Mouse (Mus musculus): ENCODE data around the gene Gm10322. TPM values are rescaled to one million over a fixed set of nuclear protein-coding genes. Genes with fewer than 3 reads are reported as not detected.

Gm10322 gene
- polyA plus RNA-seq, 2 experiments: not detected

GRCm38 (mm10) chr10:59570780-59571179 is 45.1 kb upstream of the Gm10322 start:
- DNase-seq (ENCODE audit: low read depth in 3 of 3, low spot score in 3 of 3) (no peak), ATAC-seq (ENCODE audit: insufficient read depth) (peak; percentile 63; the same call in 1 of the 2 replicates)
- Histone ChIP-seq H3K36me3 (replicated peaks; ENCODE audit: control insufficient read depth, insufficient read depth, low read depth) (no peaks in the 10 kb centered on the region; the same call in 1 of the 2 replicates), H3K27ac (no peak overlapping the region), H3K27me3 (ENCODE audit: control insufficient read depth, insufficient read depth, low read length) (no peaks in the 10 kb centered on the region), H3K4me1 (replicated peaks; ENCODE audit: control insufficient read depth in 2 of 2, insufficient read depth in 2 of 2, low read length in 1 of 2) (peaks cover 14 to 26% of the 10 kb centered on the region in 2 experiments), H3K4me3 (ENCODE audit: insufficient read depth in 1 of 2, low read depth in 2 of 2, low read length in 2 of 2) (no peak overlapping the region), H3K9ac (replicated peaks) (no peak overlapping the region), H3K4me2 (ENCODE audit: low read depth) (peak overlapping the region; percentile 24; the same call in 1 of the 2 replicates), H3K9me3 (ENCODE audit: control insufficient read depth, low read length) (no peaks in the 10 kb centered on the region)
- TF ChIP-seq CTCF (IDR thresholded peaks at IDR 0.05; ENCODE audit: low read depth): no peak
- TF ChIP-seq EP300 (IDR thresholded peaks at IDR 0.05; ENCODE audit: low read depth): no peak
- 15% methylated on average over 2 of the region's 2 CpGs for WGBS (ENCODE audit: insufficient replicate concordance)

GRCm38 (mm10) chr10:59571273-59571672 is 44.6 kb upstream of the Gm10322 start:
- H3K4me1 ChIP-seq (replicated peaks; ENCODE audit: control insufficient read depth in 2 of 2, insufficient read depth in 2 of 2, low read length in 1 of 2): peaks cover 18 to 28% of the 10 kb centered on the region in 2 experiments
- whole genome bisulfite sequencing (ENCODE audit: insufficient replicate concordance): 14% methylated on average over 4 of the region's 4 CpGs
- H3K36me3 ChIP-seq (replicated peaks; ENCODE audit: control insufficient read depth, insufficient read depth, low read depth): no peaks in the 10 kb centered on the region; the same call in 1 of the 2 replicates
- no peak overlapping the region for H3K9ac ChIP-seq (replicated peaks)
- H3K4me3 ChIP-seq (ENCODE audit: insufficient read depth in 1 of 2, low read depth in 2 of 2, low read length in 2 of 2): no peak overlapping the region
- H3K27ac ChIP-seq: no peak overlapping the region; the same call in 1 of the 2 replicates
- no peaks in the 10 kb centered on the region for H3K27me3 ChIP-seq (ENCODE audit: control insufficient read depth, insufficient read depth, low read length)
- H3K9me3 ChIP-seq (ENCODE audit: control insufficient read depth, low read length): no peaks in the 10 kb centered on the region
- H3K4me2 ChIP-seq (ENCODE audit: low read depth): peak overlapping the region; percentile 24; the same call in 1 of the 2 replicates
- peak; percentile 60 for TF ChIP-seq EP300 (IDR thresholded peaks at IDR 0.05; ENCODE audit: low read depth)
- TF ChIP-seq CTCF (IDR thresholded peaks at IDR 0.05; ENCODE audit: low read depth): no peak
- no peak for DNase-seq (ENCODE audit: low read depth in 3 of 3, low spot score in 3 of 3)
- ATAC-seq (ENCODE audit: insufficient read depth): peak; percentile 77

- no peak for DNase-seq (ENCODE audit: low read depth in 3 of 3, low spot score in 3 of 3)
- Histone ChIP-seq H3K4me3 (ENCODE audit: insufficient read depth in 1 of 2, low read depth in 2 of 2, low read length in 2 of 2) (no peak overlapping the region), H3K9me3 (ENCODE audit: control insufficient read depth, low read length) (no peaks in the 10 kb centered on the region), H3K27me3 (ENCODE audit: control insufficient read depth, insufficient read depth, low read length) (no peaks in the 10 kb centered on the region), H3K36me3 (replicated peaks; ENCODE audit: control insufficient read depth, insufficient read depth, low read depth) (no peaks in the 10 kb centered on the region; the same call in 1 of the 2 replicates), H3K9ac (replicated peaks) (no peak overlapping the region), H3K4me1 (replicated peaks; ENCODE audit: control insufficient read depth in 2 of 2, insufficient read depth in 2 of 2, low read length in 1 of 2) (peaks cover 18 to 31% of the 10 kb centered on the region in 2 experiments), H3K4me2 (ENCODE audit: low read depth) (no peak overlapping the region), H3K27ac (no peak overlapping the region)
- WGBS (ENCODE audit: insufficient replicate concordance): 68% methylated on average over 5 of the region's 5 CpGs
- no peak for TF ChIP-seq CTCF (IDR thresholded peaks at IDR 0.05; ENCODE audit: low read depth)
- no peak for TF ChIP-seq EP300 (IDR thresholded peaks at IDR 0.05; ENCODE audit: low read depth)
- no peak for ATAC-seq (ENCODE audit: insufficient read depth)
Measured at GRCm38 (mm10) chr10:59571964-59572363, 43.9 kb upstream of the Gm10322 start.

- Histone ChIP-seq H3K27me3 (ENCODE audit: control insufficient read depth, insufficient read depth, low read length) (no peaks in the 10 kb centered on the region), H3K27ac (no peak overlapping the region), H3K36me3 (replicated peaks; ENCODE audit: control insufficient read depth, insufficient read depth, low read depth) (no peaks in the 10 kb centered on the region), H3K4me2 (ENCODE audit: low read depth) (no peak overlapping the region), H3K4me3 (ENCODE audit: insufficient read depth in 1 of 2, low read depth in 2 of 2, low read length in 2 of 2) (no peak overlapping the region), H3K9me3 (ENCODE audit: control insufficient read depth, low read length) (no peaks in the 10 kb centered on the region), H3K4me1 (replicated peaks; ENCODE audit: control insufficient read depth in 2 of 2, insufficient read depth in 2 of 2, low read length in 1 of 2) (peaks cover 18 to 35% of the 10 kb centered on the region in 2 experiments), H3K9ac (replicated peaks) (no peak overlapping the region)
- 57% methylated on average over 5 of the region's 5 CpGs for WGBS (ENCODE audit: insufficient replicate concordance)
- ATAC-seq (ENCODE audit: insufficient read depth) (no peak), DNase-seq (ENCODE audit: low read depth in 3 of 3, low spot score in 3 of 3) (no peak)
- TF ChIP-seq CTCF (IDR thresholded peaks at IDR 0.05; ENCODE audit: low read depth): no peak
- no peak for TF ChIP-seq EP300 (IDR thresholded peaks at IDR 0.05; ENCODE audit: low read depth)
Measured at GRCm38 (mm10) chr10:59576305-59576704, 39.6 kb upstream of the Gm10322 start.

- DNase-seq (ENCODE audit: low read depth in 3 of 3, low spot score in 3 of 3) (peak; percentile 37 to 63 (median 50)), ATAC-seq (ENCODE audit: insufficient read depth) (peak; percentile 64)
- H3K27me3 ChIP-seq (ENCODE audit: control insufficient read depth, insufficient read depth, low read length): no peaks in the 10 kb centered on the region
- H3K9me3 ChIP-seq (ENCODE audit: control insufficient read depth, low read length): no peaks in the 10 kb centered on the region
- H3K4me3 ChIP-seq (ENCODE audit: insufficient read depth in 1 of 2, low read depth in 2 of 2, low read length in 2 of 2): no peak overlapping the region; a peak in 1 of 4 replicates
- 5% methylated on average over 12 of the region's 12 CpGs for WGBS (ENCODE audit: insufficient replicate concordance)
- H3K27ac ChIP-seq: peak overlapping the region; percentile 52
- TF ChIP-seq CTCF (IDR thresholded peaks at IDR 0.05; ENCODE audit: low read depth) (no peak), EP300 (IDR thresholded peaks at IDR 0.05; ENCODE audit: low read depth) (0 out of 2 replicates have a peak, but pooled peaks have one; percentile 6)
- no peaks in the 10 kb centered on the region; the same call in 1 of the 2 replicates for H3K36me3 ChIP-seq (replicated peaks; ENCODE audit: control insufficient read depth, insufficient read depth, low read depth)
- 0 out of 2 replicates have a peak overlapping the region, but pooled peaks have one; percentile 23 for H3K9ac ChIP-seq (replicated peaks)
- peak overlapping the region; percentile 57 for H3K4me2 ChIP-seq (ENCODE audit: low read depth)
- H3K4me1 ChIP-seq (replicated peaks; ENCODE audit: control insufficient read depth in 2 of 2, insufficient read depth in 2 of 2, low read length in 1 of 2): peaks cover 27 to 37% of the 10 kb centered on the region in 2 experiments
Measured at GRCm38 (mm10) chr10:59577871-59578801, 37.7 kb upstream of the Gm10322 start.
